Mouse (Mus musculus): ENCODE data around the gene Lin7c. TPM values are rescaled to one million over a fixed set of nuclear protein-coding genes. Genes with fewer than 3 reads are reported as not detected.
"Not testable (repeated sequence)": the region's sequence is repeated elsewhere in the genome, so short reads cannot be mapped to it uniquely, and the experiment has no call there.

The Lin7c gene
- 61.9 and 62.6 TPM in 2 replicates for polyA plus RNA-seq (2014; fragmentation: Nextera tagmentation; extraction: Ambion mirVana)

DNA sequence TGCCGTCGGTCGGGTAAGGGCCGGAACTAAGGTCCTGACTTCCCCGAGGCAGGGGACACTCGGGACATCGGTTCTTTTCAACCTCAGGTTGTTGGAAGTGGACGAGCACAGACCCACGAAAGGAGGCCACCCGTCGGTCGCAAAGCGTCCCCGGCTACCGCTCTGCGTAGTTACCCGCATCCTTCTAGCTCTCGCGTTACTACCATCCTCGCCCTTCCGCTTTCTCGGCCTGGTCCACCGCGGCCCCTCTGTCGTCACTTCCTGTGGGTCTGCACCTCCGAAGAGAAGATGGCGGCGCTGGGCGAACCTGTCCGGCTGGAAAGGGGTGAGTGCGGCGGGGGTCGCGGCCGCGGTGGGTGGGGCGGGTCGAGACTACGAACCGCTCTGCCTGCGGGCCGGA lies at the start of gene Lin7c:
Gene Lin7c, plus strand, starts transcription at position 257 of the 400 bp plus-strand sequence.
- WGBS = under 1% methylated on average over 29 of the region's 42 CpGs
- Histone ChIP-seq H3K9me3 (ENCODE audit: control insufficient read depth, low read length) (peaks cover 6% of the 10 kb centered on the region; the same call in 1 of the 2 replicates), H3K4me2 (ENCODE audit: low read depth, low read length) (peak within 1 kb of the TSS; percentile 85), H3K9ac (ENCODE audit: low read depth, low read length) (peak within 1 kb of the TSS; percentile 98), H3K27me3 (replicated peaks; ENCODE audit: control insufficient read depth, insufficient read depth, low read length) (no peaks in the 10 kb centered on the region), H3K27ac (replicated peaks; ENCODE audit: low read depth, low read length) (peak within 1 kb of the TSS; percentile 93), H3K4me3 (ENCODE audit: low read depth, low read length) (peak within 1 kb of the TSS; percentile 98), H3K36me3 (ENCODE audit: control insufficient read depth, insufficient read depth, low read length) (peaks cover 15% of the 10 kb centered on the region), H3K4me1 (ENCODE audit: control insufficient read depth, insufficient read depth, low read length) (peaks cover 13% of the 10 kb centered on the region)
- peak; percentile 98 for DNase-seq (ENCODE audit: low spot score)
- ATAC-seq (ENCODE audit: low read depth) = peak; percentile 100

DNA sequence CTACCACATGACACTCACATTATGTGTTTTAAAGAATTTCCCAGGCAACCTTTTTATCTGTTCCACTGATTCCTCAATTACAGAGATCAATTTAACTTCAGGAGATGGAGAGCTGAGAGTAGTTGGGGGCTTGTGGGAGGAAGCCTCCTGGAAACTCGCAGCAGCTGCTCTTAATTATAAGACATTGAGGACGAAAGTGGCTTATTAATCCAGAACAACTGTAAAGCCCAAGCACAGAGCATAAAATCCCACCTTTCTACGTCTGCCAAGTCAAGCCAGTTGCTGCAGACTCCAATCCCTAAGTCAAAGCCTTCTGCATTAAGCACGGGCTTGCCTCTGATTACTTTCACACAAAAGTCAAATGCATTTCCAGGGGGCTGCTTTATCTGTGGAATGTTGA lies 44.3 kb upstream of the Lin7c start:
- DNase-seq (ENCODE audit: low spot score) = peak; percentile 72
- peaks cover 8% of the 10 kb centered on the region; the same call in 1 of the 2 replicates for H3K4me1 ChIP-seq (ENCODE audit: control insufficient read depth, insufficient read depth, low read length)
- 24% methylated on average over 4 of the region's 4 CpGs for WGBS
- H3K9ac ChIP-seq (ENCODE audit: low read depth, low read length) = no peak overlapping the region
- H3K4me3 ChIP-seq (ENCODE audit: low read depth, low read length) = no peak overlapping the region
- no peak overlapping the region for H3K27ac ChIP-seq (replicated peaks; ENCODE audit: low read depth, low read length)
- no peak overlapping the region for H3K4me2 ChIP-seq (ENCODE audit: low read depth, low read length)
- no peak for ATAC-seq (ENCODE audit: low read depth)
- no peaks in the 10 kb centered on the region for H3K36me3 ChIP-seq (ENCODE audit: control insufficient read depth, insufficient read depth, low read length)
- H3K27me3 ChIP-seq (replicated peaks; ENCODE audit: control insufficient read depth, insufficient read depth, low read length) = no peaks in the 10 kb centered on the region
- no peaks in the 10 kb centered on the region for H3K9me3 ChIP-seq (ENCODE audit: control insufficient read depth, low read length)

DNA sequence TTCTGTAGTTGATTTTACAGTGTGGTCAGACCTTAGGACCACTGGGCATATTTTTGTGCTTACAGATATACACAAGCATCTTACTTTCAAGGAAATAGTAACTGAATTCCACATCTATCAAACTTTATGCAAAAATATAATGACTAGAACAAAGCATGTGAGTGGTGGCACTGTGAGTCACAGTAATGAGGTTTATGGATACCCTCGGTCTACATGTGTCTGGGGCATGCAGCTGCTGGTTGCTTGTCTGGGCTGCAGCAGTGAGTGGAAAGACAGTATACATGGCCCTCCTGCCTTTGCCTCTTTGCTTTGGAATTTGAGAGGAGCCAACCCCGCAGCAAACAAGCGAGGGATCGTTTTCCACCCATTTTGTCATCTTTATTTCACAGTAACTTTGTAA lies 42.3 kb upstream of the Lin7c start:
- peaks cover 8% of the 10 kb centered on the region; the same call in 1 of the 2 replicates for H3K4me1 ChIP-seq (ENCODE audit: control insufficient read depth, insufficient read depth, low read length)
- ATAC-seq (ENCODE audit: low read depth) (peak; percentile 79), DNase-seq (ENCODE audit: low spot score) (peak; percentile 36)
- no peaks in the 10 kb centered on the region for H3K27me3 ChIP-seq (replicated peaks; ENCODE audit: control insufficient read depth, insufficient read depth, low read length)
- H3K4me2 ChIP-seq (ENCODE audit: low read depth, low read length) = peak overlapping the region; percentile 0; the same call in 1 of the 2 replicates
- no peaks in the 10 kb centered on the region for H3K36me3 ChIP-seq (ENCODE audit: control insufficient read depth, insufficient read depth, low read length)
- 24% methylated on average over 4 of the region's 4 CpGs for WGBS
- H3K27ac ChIP-seq (replicated peaks; ENCODE audit: low read depth, low read length) = no peak overlapping the region; the same call in 1 of the 2 replicates
- H3K4me3 ChIP-seq (ENCODE audit: low read depth, low read length) = no peak overlapping the region
- no peak overlapping the region for H3K9ac ChIP-seq (ENCODE audit: low read depth, low read length)
- H3K9me3 ChIP-seq (ENCODE audit: control insufficient read depth, low read length) = no peaks in the 10 kb centered on the region

DNA sequence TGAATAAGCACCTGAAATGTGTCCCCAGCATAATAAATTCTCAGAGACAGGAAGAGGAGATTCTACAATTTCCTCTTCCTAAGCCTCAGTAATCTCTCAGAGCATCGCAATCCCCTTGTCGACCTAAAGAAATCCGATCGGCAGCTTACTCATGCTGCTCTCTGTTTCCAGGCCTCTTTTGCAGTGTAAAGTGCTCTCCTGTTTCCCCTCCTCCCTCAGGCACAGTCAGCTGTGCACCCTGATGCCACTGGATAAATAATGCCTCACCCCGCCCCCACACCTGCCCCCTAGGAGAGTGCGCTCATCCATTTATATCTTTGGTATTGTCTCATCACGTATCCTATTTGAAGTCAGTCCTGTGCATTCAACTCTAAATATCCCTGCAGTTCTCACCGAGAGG lies 41.9 kb upstream of the Lin7c start:
- DNase-seq (ENCODE audit: low spot score) (peak; percentile 77), ATAC-seq (ENCODE audit: low read depth) (peak; percentile 96)
- WGBS = 19% methylated on average over 8 of the region's 8 CpGs
- Histone ChIP-seq H3K9ac (ENCODE audit: low read depth, low read length) (no peak overlapping the region), H3K4me1 (ENCODE audit: control insufficient read depth, insufficient read depth, low read length) (peaks cover 8% of the 10 kb centered on the region; the same call in 1 of the 2 replicates), H3K9me3 (ENCODE audit: control insufficient read depth, low read length) (no peaks in the 10 kb centered on the region), H3K27me3 (replicated peaks; ENCODE audit: control insufficient read depth, insufficient read depth, low read length) (no peaks in the 10 kb centered on the region), H3K4me3 (ENCODE audit: low read depth, low read length) (no peak overlapping the region), H3K4me2 (ENCODE audit: low read depth, low read length) (peak overlapping the region; percentile 0; the same call in 1 of the 2 replicates), H3K27ac (replicated peaks; ENCODE audit: low read depth, low read length) (no peak overlapping the region), H3K36me3 (ENCODE audit: control insufficient read depth, insufficient read depth, low read length) (no peaks in the 10 kb centered on the region)

DNA sequence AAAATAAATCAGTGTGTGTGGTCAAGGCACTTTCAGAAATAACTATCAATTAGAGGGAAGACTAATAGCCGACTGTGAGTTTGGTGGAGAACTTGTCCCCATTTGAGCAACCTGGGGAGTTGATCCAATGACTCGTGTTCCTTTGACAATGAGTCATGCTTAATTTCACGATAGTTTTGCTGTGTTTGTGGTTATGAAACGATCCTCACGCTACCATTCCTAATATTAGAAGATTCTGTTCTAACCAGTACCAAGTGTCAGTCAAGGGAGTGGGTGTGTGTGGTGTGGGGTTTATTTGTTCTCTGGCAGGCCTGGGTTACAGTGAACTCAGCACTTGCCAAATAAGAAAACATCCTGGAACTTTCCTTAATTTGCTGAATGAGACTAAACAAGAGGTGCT lies 35.1 kb upstream of the Lin7c start:
- H3K9me3 ChIP-seq (ENCODE audit: control insufficient read depth, low read length) = no peaks in the 10 kb centered on the region

DNA sequence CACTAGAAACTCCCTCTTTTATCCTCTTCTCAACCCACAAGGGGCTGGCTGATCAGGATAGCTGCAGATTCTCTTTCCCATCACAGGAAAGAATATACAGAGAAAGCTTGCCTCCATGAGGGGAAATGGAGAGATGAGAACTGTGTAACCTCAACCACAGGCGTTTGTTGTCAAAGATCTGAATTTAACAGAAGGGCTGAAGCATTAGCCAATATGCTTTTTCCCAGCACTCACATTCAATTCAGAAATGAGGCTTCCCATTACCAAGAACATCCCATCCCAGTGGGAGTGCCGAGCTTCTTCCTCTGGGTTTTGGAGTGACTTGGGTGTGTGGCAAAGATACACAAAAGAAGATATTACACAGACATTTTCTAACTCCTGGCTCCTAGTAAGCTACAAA lies 31.0 kb upstream of the Lin7c start:
- Histone ChIP-seq H3K27me3 (replicated peaks; ENCODE audit: control insufficient read depth, insufficient read depth, low read length) (no peaks in the 10 kb centered on the region), H3K4me2 (ENCODE audit: low read depth, low read length) (no peak overlapping the region), H3K9me3 (ENCODE audit: control insufficient read depth, low read length) (no peaks in the 10 kb centered on the region), H3K4me3 (ENCODE audit: low read depth, low read length) (no peak overlapping the region), H3K27ac (replicated peaks; ENCODE audit: low read depth, low read length) (no peak overlapping the region), H3K36me3 (ENCODE audit: control insufficient read depth, insufficient read depth, low read length) (no peaks in the 10 kb centered on the region), H3K9ac (ENCODE audit: low read depth, low read length) (no peak overlapping the region), H3K4me1 (ENCODE audit: control insufficient read depth, insufficient read depth, low read length) (no peaks in the 10 kb centered on the region)
- 48% methylated on average over 2 of the region's 2 CpGs for WGBS
- DNase-seq (ENCODE audit: low spot score) (no peak), ATAC-seq (ENCODE audit: low read depth) (no peak)

More for the DNA sequence above, 35.1 kb upstream of the Lin7c start:
- Histone ChIP-seq H3K4me2 (ENCODE audit: low read depth, low read length) (no peak overlapping the region), H3K27me3 (replicated peaks; ENCODE audit: control insufficient read depth, insufficient read depth, low read length) (no peaks in the 10 kb centered on the region), H3K4me3 (ENCODE audit: low read depth, low read length) (no peak overlapping the region), H3K27ac (replicated peaks; ENCODE audit: low read depth, low read length) (no peak overlapping the region), H3K36me3 (ENCODE audit: control insufficient read depth, insufficient read depth, low read length) (no peaks in the 10 kb centered on the region), H3K9ac (ENCODE audit: low read depth, low read length) (no peak overlapping the region), H3K4me1 (ENCODE audit: control insufficient read depth, insufficient read depth, low read length) (no peaks in the 10 kb centered on the region)
- ATAC-seq (ENCODE audit: low read depth) (no peak), DNase-seq (ENCODE audit: low spot score) (no peak)
- 65% methylated on average over 5 of the region's 5 CpGs for WGBS

DNA sequence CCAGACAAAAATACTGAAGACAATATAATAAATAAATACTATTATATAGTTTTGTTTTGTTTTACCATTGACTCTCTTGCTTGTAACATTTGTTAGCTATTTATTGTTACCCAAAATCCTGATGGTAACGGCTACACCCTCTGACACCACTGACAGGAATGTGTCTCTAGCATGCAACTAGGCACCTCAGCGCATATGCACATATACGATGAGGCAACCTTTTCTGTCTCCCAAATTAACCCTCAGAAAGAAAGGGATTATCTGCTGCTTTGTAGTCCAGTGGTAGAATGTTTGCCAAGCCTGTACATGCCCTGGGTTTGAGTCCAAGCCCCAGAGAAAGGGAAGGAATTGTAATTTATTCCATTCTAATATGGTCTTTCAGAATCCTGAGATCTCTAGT lies 29.8 kb upstream of the Lin7c start:
- Histone ChIP-seq H3K27ac (replicated peaks; ENCODE audit: low read depth, low read length) (no peak overlapping the region), H3K36me3 (ENCODE audit: control insufficient read depth, insufficient read depth, low read length) (no peaks in the 10 kb centered on the region), H3K27me3 (replicated peaks; ENCODE audit: control insufficient read depth, insufficient read depth, low read length) (no peaks in the 10 kb centered on the region), H3K4me1 (ENCODE audit: control insufficient read depth, insufficient read depth, low read length) (no peaks in the 10 kb centered on the region), H3K9ac (ENCODE audit: low read depth, low read length) (no peak overlapping the region), H3K9me3 (ENCODE audit: control insufficient read depth, low read length) (no peaks in the 10 kb centered on the region), H3K4me2 (ENCODE audit: low read depth, low read length) (no peak overlapping the region), H3K4me3 (ENCODE audit: low read depth, low read length) (no peak overlapping the region)
- ATAC-seq (ENCODE audit: low read depth) (no peak), DNase-seq (ENCODE audit: low spot score) (no peak)
- WGBS = 78% methylated on average over 3 of the region's 3 CpGs

DNA sequence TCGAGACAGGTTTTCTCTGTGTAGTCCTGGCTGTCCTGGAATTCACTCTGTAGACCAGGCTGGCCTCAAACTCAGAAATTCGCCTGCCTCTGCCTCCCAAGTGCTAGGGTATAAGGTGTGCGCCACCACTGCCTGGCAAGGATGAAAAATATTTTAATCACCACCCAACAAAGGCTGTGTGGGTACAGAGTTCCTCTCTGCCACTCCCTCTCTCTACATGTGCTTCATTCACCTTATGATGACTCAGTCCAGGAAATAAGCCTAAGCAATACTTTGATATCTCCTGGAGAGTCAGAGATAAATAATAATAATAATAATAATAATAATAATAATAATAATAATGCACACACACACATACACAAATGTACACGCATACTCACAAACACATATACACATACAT lies 11.2 kb upstream of the Lin7c start:
- H3K4me3 ChIP-seq (ENCODE audit: low read depth, low read length); H3K9ac ChIP-seq (ENCODE audit: low read depth, low read length); H3K4me2 ChIP-seq (ENCODE audit: low read depth, low read length); H3K9me3 ChIP-seq (ENCODE audit: control insufficient read depth, low read length); H3K36me3 ChIP-seq (ENCODE audit: control insufficient read depth, insufficient read depth, low read length); H3K27me3 ChIP-seq (replicated peaks; ENCODE audit: control insufficient read depth, insufficient read depth, low read length); DNase-seq (ENCODE audit: low spot score); H3K27ac ChIP-seq (replicated peaks; ENCODE audit: low read depth, low read length); H3K4me1 ChIP-seq (ENCODE audit: control insufficient read depth, insufficient read depth, low read length); ATAC-seq (ENCODE audit: low read depth): not testable (repeated sequence)
- WGBS = 88% methylated on average over 4 of the region's 4 CpGs

DNA sequence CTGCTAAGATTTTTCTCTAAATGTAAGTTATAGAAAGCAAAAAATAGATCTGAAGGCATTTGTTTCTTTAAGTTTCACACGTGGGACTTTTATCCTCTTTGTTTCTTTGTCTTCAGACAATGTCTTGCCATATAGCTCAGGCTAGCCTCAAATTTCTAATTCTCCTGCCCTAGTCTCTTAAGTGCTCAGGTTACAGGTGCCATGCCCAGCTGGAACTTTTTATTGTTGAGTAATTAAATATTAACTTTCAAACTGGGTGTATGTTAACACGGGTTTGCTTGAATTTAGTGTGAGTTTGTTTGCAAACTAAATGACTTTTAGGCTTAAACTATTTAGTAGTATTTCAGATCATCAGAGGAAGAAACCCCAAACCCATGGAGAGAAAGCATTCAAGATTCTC lies 9.5 kb upstream of the Lin7c start:
- 57% methylated on average over 2 of the region's 2 CpGs for WGBS
- Histone ChIP-seq H3K4me2 (ENCODE audit: low read depth, low read length) (no peak overlapping the region), H3K4me1 (ENCODE audit: control insufficient read depth, insufficient read depth, low read length) (no peaks in the 10 kb centered on the region), H3K4me3 (ENCODE audit: low read depth, low read length) (no peak overlapping the region), H3K9ac (ENCODE audit: low read depth, low read length) (no peak overlapping the region), H3K27me3 (replicated peaks; ENCODE audit: control insufficient read depth, insufficient read depth, low read length) (no peaks in the 10 kb centered on the region), H3K27ac (replicated peaks; ENCODE audit: low read depth, low read length) (no peak overlapping the region), H3K36me3 (ENCODE audit: control insufficient read depth, insufficient read depth, low read length) (no peaks in the 10 kb centered on the region), H3K9me3 (ENCODE audit: control insufficient read depth, low read length) (0 out of 2 replicates have a peak, but pooled peaks cover 5% of the 10 kb centered on the region)
- ATAC-seq (ENCODE audit: low read depth) = no peak
- no peak for DNase-seq (ENCODE audit: low spot score)
